Mouse (Mus musculus) thymus, adult 2 months (tissue): ENCODE data around the gene Il1rap.

Experiments
- CTCF ChIP-seq: fragments of 200-500 bp; IDR thresholded peaks from 2 replicates; pipeline ENCODE4 v1.5.1; 2012; ENCODE audit warnings: mild to moderate bottlenecking, control low read depth, low read length, moderate library complexity, borderline replicate concordance; ENCODE audit not compliant: control insufficient read depth, poor library complexity, insufficient read depth; ENCODE audit errors: extremely low read depth
- POLR2A ChIP-seq: fragments of 200-500 bp; IDR thresholded peaks from 2 replicates; pipeline ENCODE4 v1.6.1; 2012; ENCODE audit warnings: mild to moderate bottlenecking, low read length, control low read depth, moderate library complexity; ENCODE audit not compliant: control insufficient read depth, poor library complexity, insufficient read depth; ENCODE audit errors: extremely low read depth

DNA sequence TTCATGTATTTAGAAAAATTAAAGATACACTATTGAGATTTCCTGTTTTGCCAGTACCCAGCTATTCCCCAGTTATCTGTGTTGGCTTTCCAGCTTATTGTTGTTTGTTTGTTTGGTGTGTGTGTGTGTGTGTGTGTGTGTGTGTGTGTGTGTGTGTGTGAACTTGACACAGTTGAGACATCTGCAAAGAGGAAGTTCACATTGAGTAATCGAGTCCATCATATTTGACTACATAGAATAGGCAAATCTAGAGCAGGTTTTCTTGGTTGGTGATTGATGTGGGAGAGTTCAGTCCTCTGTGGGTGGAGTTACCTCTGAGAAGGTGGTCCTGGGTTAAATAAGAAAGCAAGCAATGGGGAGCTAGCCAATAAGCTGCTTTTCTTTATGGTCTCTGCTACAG, 22.7 kb upstream of the Il1rap start:
- TF ChIP-seq CTCF: no peak
- TF ChIP-seq POLR2A: no peak
